Mouse (Mus musculus) brain, embryonic 14.5 days (tissue): Measurements from ENCODE around the gene Cilp. TPM values are rescaled to one million over a fixed set of nuclear protein-coding genes. Genes with fewer than 3 reads are reported as not detected.
"Not testable (repeated sequence)": the region's sequence is repeated elsewhere in the genome, so short reads cannot be mapped to it uniquely, and the experiment has no call there.

Experiments used
- DNase-seq: peaks from one replicate; pipeline ENCODE4 v3.0.0-alpha.2; 2011; ENCODE audit warnings: low read depth
- CTCF ChIP-seq: fragments of 200-500 bp; IDR thresholded peaks from 2 replicates; pipeline ENCODE4 v1.5.1; 2012; ENCODE audit warnings: inconsistent platforms, mild to moderate bottlenecking, moderate library complexity, borderline replicate concordance; ENCODE audit not compliant: insufficient read depth, insufficient read length; ENCODE audit errors: extremely low read depth
- POLR2A ChIP-seq: fragments of 200-500 bp; IDR thresholded peaks from 2 replicates; pipeline ENCODE4 v1.6.1; 2012; ENCODE audit warnings: mild to moderate bottlenecking, inconsistent platforms, borderline replicate concordance; ENCODE audit not compliant: poor library complexity, insufficient read depth, insufficient read length, severe bottlenecking; ENCODE audit errors: extremely low read depth
- polyA plus RNA-seq: library from polyadenylated mRNA; depleted of rRNA; stranded (reverse); fragments of >200 nt; gene quantifications from 2 replicates; pipeline ENCODE4 v1.2.3, GENCODE M21; 2012

The Cilp gene
- polyA plus RNA-seq, 1 experiment, result 0.31 TPM

DNA sequence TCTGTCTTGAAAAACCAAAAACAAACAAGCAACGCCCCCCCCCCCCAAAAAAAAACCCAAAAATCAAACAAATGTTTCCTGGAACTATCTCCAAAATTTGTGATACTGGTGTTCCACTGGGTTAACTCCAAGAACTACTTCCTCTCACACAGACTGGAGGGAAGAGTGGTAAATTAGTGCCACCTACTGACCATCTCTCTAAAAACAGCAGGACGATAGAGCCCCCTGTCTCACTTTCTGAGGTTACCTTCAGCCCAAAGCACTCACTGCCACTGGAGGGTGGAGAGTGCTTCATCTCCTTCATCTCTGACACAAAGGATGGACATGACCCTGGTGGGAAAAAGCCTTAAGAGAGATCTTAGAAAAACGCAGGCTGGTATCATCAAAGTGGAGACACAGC is 18.3 kb downstream of the Cilp start:
- peak; percentile 82 for DNase-seq
- peak; percentile 70; the same call in 1 of the 2 replicates for TF ChIP-seq CTCF
- no peak for TF ChIP-seq POLR2A

DNA sequence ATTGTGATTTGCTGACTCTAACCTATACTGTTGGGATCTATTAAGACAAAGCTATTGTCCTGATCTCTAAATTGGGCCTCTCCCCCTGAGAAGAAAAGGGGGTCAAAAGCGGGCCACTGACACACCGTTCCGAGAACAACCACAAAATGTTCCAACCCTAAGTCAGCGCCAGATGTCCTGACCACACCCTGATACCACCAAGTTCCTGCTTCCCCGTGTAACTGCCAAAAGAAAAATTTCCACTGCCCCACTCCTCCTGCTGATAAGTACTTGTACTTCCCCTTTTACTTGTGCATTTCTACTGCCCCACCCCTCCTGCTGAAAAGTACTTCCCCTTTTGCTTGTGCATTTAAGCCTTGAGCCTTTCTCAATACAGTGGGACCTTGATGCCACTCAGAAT is 23.3 kb downstream of the Cilp start:
- not testable (repeated sequence) for DNase-seq

- no peak for DNase-seq
- TF ChIP-seq CTCF (no peak), POLR2A (no peak)
These were observed 25.0 kb downstream of the Cilp start for GRCm38 (mm10) chr9:65289988-65290387.

- TF ChIP-seq CTCF (no peak), POLR2A (no peak)
- no peak for DNase-seq
These were observed 27.4 kb downstream of the Cilp start for GRCm38 (mm10) chr9:65292421-65292820.

DNA sequence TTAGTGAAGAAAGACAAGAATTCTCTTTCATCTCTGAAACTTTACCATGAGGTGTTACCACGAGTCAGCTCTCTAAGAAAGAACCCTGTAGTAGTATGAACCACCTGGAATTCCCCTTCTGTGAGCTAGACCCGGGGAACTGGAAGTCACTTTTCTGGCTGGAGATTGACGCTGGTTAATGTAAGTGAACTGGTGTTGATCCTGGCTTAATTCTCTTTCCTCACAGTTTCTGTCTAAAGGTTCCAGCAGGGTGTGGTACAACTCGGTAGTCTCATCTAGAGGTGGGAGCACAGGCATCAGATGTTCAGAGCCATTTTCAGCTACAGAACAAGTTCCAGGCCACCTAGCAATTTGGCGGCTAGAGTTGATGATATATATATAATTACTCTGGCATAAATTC is 28.1 kb downstream of the Cilp start:
- TF ChIP-seq POLR2A (no peak), CTCF (no peak)
- DNase-seq, result no peak

DNA sequence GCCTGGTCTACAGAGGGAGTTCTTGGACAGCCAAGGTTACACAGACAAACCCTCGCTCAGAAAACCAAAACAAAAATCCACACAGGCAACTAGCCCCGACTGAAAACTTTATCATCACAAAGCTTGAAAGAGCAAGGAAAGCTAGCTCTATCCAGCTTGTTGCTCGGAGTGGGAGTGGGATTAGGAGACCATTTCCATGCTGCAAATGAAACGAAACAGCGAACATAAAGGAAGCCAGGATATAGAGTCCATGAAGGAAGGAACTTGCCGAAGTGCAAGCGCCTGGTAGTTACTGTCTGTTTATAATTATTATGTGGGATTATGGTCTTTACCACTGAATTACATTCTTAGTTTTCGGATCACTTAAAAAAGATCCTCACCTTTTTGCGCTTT is 28.6 kb downstream of the Cilp start:
- TF ChIP-seq POLR2A (no peak), CTCF (no peak)
- DNase-seq, result no peak

GRCm38 (mm10) chr9:65293973-65294715 is 29.2 kb downstream of the Cilp start, which contains the start of gene Clpx:
Gene Clpx (plus strand): TSS chr9:65294260.
- DNase-seq, result peak; percentile 100
- peak; percentile 80; the same call in 1 of the 2 replicates for TF ChIP-seq POLR2A
- peak; percentile 7; the same call in 1 of the 2 replicates for TF ChIP-seq CTCF

GRCm38 (mm10) chr9:65294716-65295378 is 29.9 kb downstream of the Cilp start:
- DNase-seq, result peak; percentile 19
- TF ChIP-seq POLR2A (no peak), CTCF (no peak)

DNA sequence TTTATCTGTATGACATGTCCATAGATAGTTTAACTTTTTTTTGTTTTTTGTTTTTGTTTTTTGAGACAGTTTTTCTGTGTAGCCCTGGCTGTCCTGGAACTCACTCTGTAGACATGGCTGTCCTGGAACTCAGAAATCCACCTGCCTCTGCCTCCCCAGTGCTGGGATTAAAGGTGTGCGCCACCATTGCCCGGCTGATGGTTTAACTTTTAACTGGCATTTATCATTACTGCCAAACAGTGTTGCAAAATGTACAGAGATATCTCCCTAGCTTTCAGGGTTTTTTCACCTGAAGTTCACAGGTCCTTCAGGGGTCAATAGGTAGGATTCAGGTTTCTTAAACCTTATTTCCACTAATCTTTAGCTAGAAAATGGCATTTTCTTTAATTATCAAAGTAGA is 32.1 kb downstream of the Cilp start:
- TF ChIP-seq CTCF, result no peak
- TF ChIP-seq POLR2A, result no peak
- DNase-seq, result no peak

- DNase-seq, result no peak
- TF ChIP-seq CTCF, result no peak
- TF ChIP-seq POLR2A, result no peak
These were observed 33.8 kb downstream of the Cilp start for GRCm38 (mm10) chr9:65298761-65299160.

GRCm38 (mm10) chr9:65299650-65300049 is 34.7 kb downstream of the Cilp start:
- no peak for DNase-seq
- TF ChIP-seq CTCF (no peak), POLR2A (no peak)

DNA sequence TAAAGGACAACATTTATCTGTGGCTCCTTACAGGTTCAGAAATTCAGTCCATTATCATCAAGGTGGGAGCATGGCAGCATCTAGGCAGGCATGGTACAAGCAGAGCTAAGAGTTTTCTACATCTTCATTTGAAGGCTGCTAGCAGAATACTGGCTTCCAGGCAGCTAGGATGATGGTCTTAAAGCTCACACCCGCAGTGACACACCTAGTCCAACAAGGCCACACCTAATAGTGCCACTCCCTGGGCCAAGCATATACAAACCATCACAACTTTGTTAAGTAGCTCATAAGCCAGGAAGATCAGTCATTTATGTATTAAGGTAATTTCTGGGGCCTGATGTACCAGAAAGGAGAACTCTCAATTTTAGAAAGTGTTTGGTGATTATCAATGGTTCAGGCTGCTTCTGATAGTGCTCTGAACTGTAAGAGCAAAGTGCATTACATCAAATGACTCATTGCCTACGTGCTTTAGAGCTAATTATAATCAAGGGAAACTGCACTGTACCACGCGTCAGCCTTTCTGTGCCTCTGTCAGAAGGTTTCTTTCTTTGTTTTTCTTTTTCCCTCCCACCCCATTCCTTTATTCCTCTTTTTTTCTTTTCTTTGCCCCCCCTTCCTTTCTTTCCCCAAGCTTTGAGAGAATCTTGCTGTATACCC is 37.5 kb downstream of the Cilp start:
- TF ChIP-seq CTCF (no peak), POLR2A (no peak)

GRCm38 (mm10) chr9:65303586-65303985 is 38.6 kb downstream of the Cilp start:
- TF ChIP-seq CTCF (no peak), POLR2A (no peak)

More for the DNA sequence above, 37.5 kb downstream of the Cilp start:
- no peak for DNase-seq

More at GRCm38 (mm10) chr9:65303586-65303985, 38.6 kb downstream of the Cilp start:
- no peak for DNase-seq
